15 mouse cellular contexts compared by ENCODE assay signal in genomic region chr1:150570562-150571156, GRCm38 (mm10).
DNase-seq lines count a peak whose midpoint lies in the region; ATAC-seq and TF ChIP-seq lines count a peak whose summit lies in the region.
"Had no signal": no experiment of that assay in that cellular context is flagged by ENCODE, and none has a peak within 500 bp of the region (broad histone marks: within the 10 kb centered on the region; RNA-seq: fewer than 3 reads in every experiment).

No protein-coding gene starts in this region.

- peaks cover 30% of the 10 kb centered on the region for H3K36me3 ChIP-seq in limb, embryonic 12.5 days
- peaks cover 11% of the 10 kb centered on the region; the same call in 1 of the 2 replicates for H3K36me3 ChIP-seq in limb, embryonic 10.5 days
- H3K36me3 ChIP-seq in forebrain, postnatal 0 days (ENCODE audit: insufficient read depth): no peaks in the 10 kb centered on the region
- no peaks in the 10 kb centered on the region for H3K36me3 ChIP-seq in midbrain, embryonic 15.5 days (replicated peaks)

- peaks cover 14% of the 10 kb centered on the region for H3K4me1 ChIP-seq in limb, embryonic 12.5 days (replicated peaks)
- peaks cover 10% of the 10 kb centered on the region; the same call in 1 of the 2 replicates for H3K4me1 ChIP-seq in limb, embryonic 10.5 days
- no peaks in the 10 kb centered on the region; the same call in 1 of the 2 replicates for H3K4me1 ChIP-seq in forebrain, postnatal 0 days (ENCODE audit: insufficient read depth)
- no peaks in the 10 kb centered on the region for H3K4me1 ChIP-seq in midbrain, embryonic 15.5 days

- 27% methylated on average over 4 of the region's 4 CpGs for WGBS in limb, embryonic 12.5 days
- 49% methylated on average over 4 of the region's 4 CpGs for WGBS in limb, embryonic 10.5 days
- WGBS in forebrain, postnatal 0 days: 4% methylated on average over 4 of the region's 4 CpGs
- 7% methylated on average over 4 of the region's 4 CpGs for WGBS in midbrain, embryonic 15.5 days

- no peak overlapping the region for H3K4me2 ChIP-seq in limb, embryonic 12.5 days
- no peak overlapping the region for H3K4me2 ChIP-seq in forebrain, postnatal 0 days (ENCODE audit: low read depth)
- H3K4me2 ChIP-seq in midbrain, embryonic 15.5 days: no peak overlapping the region

- TF ChIP-seq CTCF in forebrain, postnatal 0 days (IDR thresholded peaks at IDR 0.05; ENCODE audit: low read depth): no peak

- ATAC-seq in limb, embryonic 12.5 days (ENCODE audit: insufficient number of reproducible peaks, insufficient read depth, low FRiP score, low TSS enrichment, low read depth): no peak; the same call in 1 of the 2 replicates
- ATAC-seq in forebrain, postnatal 0 days: no peak
- peak; percentile 63; the same call in 1 of the 2 replicates for ATAC-seq in midbrain, embryonic 15.5 days (replicated peaks)
- no peak for ATAC-seq in megakaryocyte-erythroid progenitor cell, adult 5-6 weeks (replicated peaks; ENCODE audit: low FRiP score, low TSS enrichment, poor library complexity, severe bottlenecking)

- DNase-seq in limb, embryonic 10.5 days (ENCODE audit: low spot score): no peak
- DNase-seq in embryo, embryonic 9.5 days (ENCODE audit: extremely low spot score): peak; percentile 10
- DNase-seq in forebrain, postnatal 0 days: peak; percentile 2
- DNase-seq in adipocyte (ENCODE audit: low spot score): no peak
- no peak for DNase-seq in frontal cortex, postnatal 14 days (ENCODE audit: low spot score in 2 of 2)
- DNase-seq: adrenal gland, postnatal 25 days; heart, adult 2 months; heart, postnatal 4 days; kidney, adult 2 months; lung, postnatal 14 days had no signal

- H3K9me3 ChIP-seq in limb, embryonic 12.5 days: no peaks in the 10 kb centered on the region
- no peaks in the 10 kb centered on the region for H3K9me3 ChIP-seq in limb, embryonic 10.5 days (replicated peaks)
- H3K9me3 ChIP-seq in forebrain, postnatal 0 days (ENCODE audit: low read length): no peaks in the 10 kb centered on the region
- no peaks in the 10 kb centered on the region for H3K9me3 ChIP-seq in midbrain, embryonic 15.5 days

- no peaks in the 10 kb centered on the region for H3K27me3 ChIP-seq in limb, embryonic 12.5 days
- no peaks in the 10 kb centered on the region for H3K27me3 ChIP-seq in limb, embryonic 10.5 days (ENCODE audit: low read depth, poor library complexity, severe bottlenecking)
- H3K27me3 ChIP-seq in forebrain, postnatal 0 days (ENCODE audit: insufficient read depth, low read length): no peaks in the 10 kb centered on the region
- H3K27me3 ChIP-seq in midbrain, embryonic 15.5 days (replicated peaks): no peaks in the 10 kb centered on the region
- H3K27me3 ChIP-seq: CH12.LX had no signal

- peak overlapping the region; percentile 75; the same call in 1 of the 2 replicates for H3K27ac ChIP-seq in limb, embryonic 12.5 days
- no peak overlapping the region; the same call in 1 of the 2 replicates for H3K27ac ChIP-seq in limb, embryonic 10.5 days
- H3K27ac ChIP-seq in forebrain, postnatal 0 days (ENCODE audit: low read depth, low read length): no peak overlapping the region
- H3K27ac ChIP-seq in midbrain, embryonic 15.5 days: no peak overlapping the region
- H3K27ac ChIP-seq: heart, adult 2 months; liver, embryonic 14.5 days had no signal

- no peak overlapping the region for H3K4me3 ChIP-seq in limb, embryonic 12.5 days (replicated peaks)
- H3K4me3 ChIP-seq in limb, embryonic 10.5 days: no peak overlapping the region
- no peak overlapping the region for H3K4me3 ChIP-seq in forebrain, postnatal 0 days (ENCODE audit: low read depth, low read length)
- no peak overlapping the region for H3K4me3 ChIP-seq in midbrain, embryonic 15.5 days
- H3K4me3 ChIP-seq: heart, adult 2 months had no signal

- H3K9ac ChIP-seq in limb, embryonic 12.5 days (replicated peaks): no peak overlapping the region
- no peak overlapping the region for H3K9ac ChIP-seq in forebrain, postnatal 0 days
- H3K9ac ChIP-seq in midbrain, embryonic 15.5 days: no peak overlapping the region
- H3K9ac ChIP-seq: liver, embryonic 14.5 days had no signal

Comparison
In these comparisons a context has a peak if more than half of its experiments do, and no peak if none do; other contexts are left out.
1. DNase-seq: peak in embryo, embryonic 9.5 days (single experiment) and forebrain, postnatal 0 days (single experiment); none in limb, embryonic 10.5 days (single experiment), adipocyte (single experiment) and frontal cortex, postnatal 14 days (0 of 2).